Mouse (Mus musculus) adrenal gland, postnatal 25 days (tissue): ENCODE measurements around the gene Calm1. TPM values are rescaled to one million over a fixed set of nuclear protein-coding genes. Genes with fewer than 3 reads are reported as not detected.
"Not testable (repeated sequence)": the region's sequence is repeated elsewhere in the genome, so short reads cannot be mapped to it uniquely, and the experiment has no call there.

Experiments
- DNase-seq: peaks from one replicate; pipeline ENCODE4 v3.0.0; 2021; ENCODE audit warnings: mixed read lengths
- long read RNA-seq: library from polyadenylated mRNA; stranded (forward); transcript quantifications from one replicate; pipeline ENCODE4 v2.0.0, GENCODE M21; 2021
- total RNA-seq: library from RNA; stranded (reverse); gene quantifications from 2 replicates; pipeline ENCODE4 v1.2.3, GENCODE M21; 2021

The Calm1 gene
- 302 and 339 TPM in 2 replicates for total RNA-seq
- long read RNA-seq, full-length matches to known transcripts = 669 of 708 reads
- long read RNA-seq, partial matches to known transcripts = 12 of 708 reads
- long read RNA-seq, other reads (novel, unspliced or antisense) = 27 of 708 reads

- DNase-seq = peak; percentile 96
These were observed at the start of gene Calm1 for GRCm38 (mm10) chr12:100198967-100199660. Gene Calm1, plus strand, starts transcription at chr12:100199435.

DNA sequence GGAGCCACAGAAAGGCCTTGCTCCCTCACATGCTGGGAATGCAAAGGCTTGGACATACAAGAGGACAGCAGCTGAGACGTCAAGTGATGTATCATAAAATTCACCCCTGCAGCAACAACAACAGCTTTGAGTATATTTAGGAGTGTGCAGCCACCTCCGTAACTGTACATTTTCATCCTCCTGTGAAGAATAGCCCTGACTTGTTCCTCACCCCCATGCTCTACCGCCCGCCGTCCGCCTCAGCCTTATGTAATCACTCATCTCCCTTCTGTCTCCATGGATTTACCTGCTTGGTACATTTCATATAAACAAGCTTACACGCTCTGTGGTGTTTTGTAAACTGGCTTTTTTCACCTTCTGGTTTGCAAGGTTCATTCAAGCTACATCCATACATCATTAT is 46.8 kb upstream of the Calm1 start:
- DNase-seq = no peak

- peak; percentile 80 for DNase-seq
These were observed 39.8 kb upstream of the Calm1 start, which contains the start of gene Nrde2 for GRCm38 (mm10) chr12:100159261-100159975. Gene Nrde2, minus strand, starts transcription at chr12:100159653.

GRCm38 (mm10) chr12:100164991-100165500 is 34.2 kb upstream of the Calm1 start:
- no peak for DNase-seq

DNA sequence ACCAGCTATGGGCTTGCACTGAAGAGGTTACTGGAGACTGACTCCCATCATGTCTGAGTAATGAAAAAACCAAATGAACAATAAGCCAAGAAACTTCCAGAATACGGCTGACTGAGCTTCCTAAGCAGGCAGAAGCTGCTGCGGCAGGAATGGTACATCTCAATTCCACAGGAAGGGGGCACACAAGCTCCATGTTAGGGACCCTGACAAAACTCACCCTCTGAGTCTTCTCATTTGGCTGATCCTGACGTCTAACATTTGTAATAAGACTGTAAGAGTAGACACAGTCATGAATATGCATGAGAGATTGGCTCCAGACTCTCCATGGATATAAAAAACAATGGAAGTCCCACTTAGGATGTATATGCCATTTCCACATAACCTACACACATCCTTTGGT is 33.1 kb upstream of the Calm1 start:
- no peak for DNase-seq

- DNase-seq = no peak
These were observed 32.3 kb upstream of the Calm1 start for GRCm38 (mm10) chr12:100166939-100167338.

DNA sequence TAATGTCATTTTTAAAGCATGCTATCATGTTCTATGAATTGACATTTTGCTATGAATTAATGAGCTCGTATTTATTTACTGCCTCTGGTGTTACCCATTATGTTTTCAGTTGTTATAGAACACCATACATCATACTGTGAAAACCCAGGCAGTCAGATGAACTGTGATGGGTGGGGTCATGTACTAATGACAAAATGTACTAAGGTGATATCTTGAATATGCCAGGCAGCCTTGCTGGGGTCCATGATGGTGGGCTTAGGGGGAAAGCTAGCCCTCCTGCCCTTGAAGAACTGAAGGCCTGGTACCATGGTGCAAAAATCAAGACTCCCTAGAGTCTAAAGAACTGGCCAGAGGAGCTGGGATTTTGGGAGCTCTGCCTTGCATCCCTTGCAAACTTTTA is 31.7 kb upstream of the Calm1 start:
- no peak for DNase-seq

DNA sequence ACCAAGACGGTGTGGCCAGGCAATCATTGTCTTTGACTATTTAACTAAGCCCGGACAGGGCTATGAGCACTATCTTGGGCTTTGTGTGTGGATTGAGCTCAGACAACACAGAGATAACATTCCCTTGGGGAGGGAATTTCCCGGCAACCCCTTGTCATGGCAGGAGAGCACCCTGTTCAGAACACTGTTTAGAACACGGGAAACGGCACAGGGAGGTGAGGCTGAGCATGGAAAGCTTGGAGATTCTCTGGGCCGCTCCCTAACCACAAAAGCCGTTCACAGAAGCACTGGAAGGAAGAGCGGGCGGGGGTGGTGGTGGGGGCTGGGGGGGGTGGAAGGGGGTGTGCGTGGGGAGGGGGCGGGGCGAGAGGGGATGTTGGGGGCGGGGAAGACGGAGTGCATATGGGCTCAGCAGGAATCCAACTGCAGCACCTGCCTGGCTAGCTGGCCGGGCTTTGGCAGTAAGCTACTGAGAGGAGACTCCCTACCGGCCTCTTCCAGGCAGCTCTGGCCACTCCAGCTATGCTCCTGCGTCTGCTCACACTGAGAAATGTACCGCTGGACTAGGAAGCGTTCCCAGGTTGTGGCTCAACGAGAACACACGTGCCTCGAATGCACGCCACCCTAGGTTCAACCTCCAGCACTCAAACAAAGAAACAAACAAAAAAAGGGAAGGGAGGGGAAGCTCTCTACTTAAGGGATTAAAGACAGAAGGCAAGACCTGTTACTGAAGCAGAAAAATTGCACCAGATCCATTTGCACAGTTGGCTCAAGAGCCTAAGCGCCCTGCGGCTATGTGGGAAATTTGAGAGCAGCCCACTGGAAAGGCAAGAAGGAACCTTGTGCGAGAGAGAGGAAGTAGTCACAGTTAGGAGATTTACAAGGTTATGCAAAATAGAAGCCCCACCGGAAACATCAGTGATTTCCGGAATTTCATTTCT is 31.0 kb upstream of the Calm1 start:
- peak; percentile 30 for DNase-seq

GRCm38 (mm10) chr12:100172481-100172880 is 26.8 kb upstream of the Calm1 start:
- DNase-seq = no peak

- no peak for DNase-seq
These were observed 22.7 kb upstream of the Calm1 start for GRCm38 (mm10) chr12:100176469-100177056.

GRCm38 (mm10) chr12:100178898-100179440 is 20.3 kb upstream of the Calm1 start:
- no peak for DNase-seq

- no peak for DNase-seq
These were observed 18.4 kb upstream of the Calm1 start for GRCm38 (mm10) chr12:100180802-100181201.

DNA sequence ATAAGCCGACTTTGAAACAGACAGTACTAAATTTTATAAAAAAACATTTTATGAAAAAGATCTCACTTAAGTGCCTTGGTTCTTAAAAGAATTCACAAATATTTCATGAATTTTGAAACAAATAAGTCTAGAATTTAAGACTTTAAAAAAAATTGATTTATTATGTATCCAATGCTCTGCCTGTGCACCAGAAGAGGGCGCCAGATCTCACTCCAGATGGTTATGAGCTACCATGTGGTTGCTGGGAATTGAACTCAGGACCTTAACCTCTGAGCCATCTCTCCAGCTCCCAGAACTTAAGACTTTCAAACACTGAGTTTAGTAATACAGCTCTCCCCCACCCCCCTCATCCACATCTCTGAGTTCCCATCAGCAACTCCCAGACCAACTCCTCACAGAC is 16.6 kb upstream of the Calm1 start:
- DNase-seq = no peak

- DNase-seq = no peak
These were observed 15.3 kb upstream of the Calm1 start for GRCm38 (mm10) chr12:100183970-100184369.

DNA sequence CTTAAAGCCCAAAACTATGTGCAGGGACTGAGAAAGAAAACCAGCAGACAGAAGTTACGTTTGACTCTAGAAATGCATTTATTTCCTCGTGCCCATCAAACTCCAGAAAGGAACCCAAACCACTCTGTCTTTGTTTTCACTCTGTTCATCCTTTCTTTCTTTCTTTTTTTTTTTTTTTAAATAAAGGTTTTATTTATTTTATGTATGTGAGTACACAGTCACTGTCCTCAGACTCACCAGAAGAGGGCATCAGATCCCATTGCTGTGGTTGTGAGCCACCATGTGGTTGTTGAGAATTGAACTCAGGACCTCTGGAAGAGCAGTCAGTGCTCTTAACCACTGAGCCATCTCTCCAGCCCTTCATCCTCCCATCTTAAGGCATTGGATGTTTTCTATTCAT is 14.3 kb upstream of the Calm1 start:
- not testable (repeated sequence) for DNase-seq

- no peak for DNase-seq
These were observed 13.3 kb upstream of the Calm1 start for GRCm38 (mm10) chr12:100185897-100186296.

- DNase-seq = no peak
These were observed 12.9 kb upstream of the Calm1 start for GRCm38 (mm10) chr12:100186376-100186775.

DNA sequence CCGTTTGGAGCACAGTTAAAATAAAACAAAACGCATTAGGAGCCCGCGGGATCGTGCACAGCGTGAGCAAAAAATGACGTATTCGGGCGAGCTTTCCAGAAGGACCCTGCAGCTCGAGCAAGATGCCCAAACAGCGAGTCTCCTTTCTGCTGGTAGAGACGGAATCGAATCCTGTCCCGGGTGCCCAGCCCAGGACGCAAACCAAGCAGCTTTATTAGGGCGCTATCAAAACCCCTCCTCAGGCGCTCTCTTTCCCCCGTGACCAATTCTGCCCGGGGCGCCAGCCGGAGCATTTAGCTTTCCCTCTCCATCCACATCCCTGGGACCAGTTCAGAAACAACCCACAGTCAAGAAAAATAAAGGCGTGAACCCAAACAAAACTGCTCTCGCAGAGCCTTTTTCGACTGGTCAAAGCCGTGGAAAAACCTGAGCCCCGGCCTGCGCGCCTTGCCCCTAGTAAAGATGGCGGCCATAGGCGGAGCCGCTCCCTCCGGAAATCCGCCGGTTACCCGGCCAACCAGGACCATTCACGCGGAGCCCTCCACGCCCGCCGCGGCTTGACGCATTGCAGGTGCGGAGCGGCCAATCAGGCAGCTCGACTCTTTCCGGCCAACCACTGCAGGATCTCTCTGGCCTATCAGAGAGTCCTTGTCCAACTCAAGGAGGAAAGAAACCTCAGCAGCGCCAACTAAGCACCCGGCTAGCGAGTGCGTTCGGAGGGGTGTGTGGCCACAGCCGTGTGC is 12.1 kb upstream of the Calm1 start:
- DNase-seq = peak; percentile 98

GRCm38 (mm10) chr12:100187756-100188430 is 11.3 kb upstream of the Calm1 start:
- DNase-seq = no peak

DNA sequence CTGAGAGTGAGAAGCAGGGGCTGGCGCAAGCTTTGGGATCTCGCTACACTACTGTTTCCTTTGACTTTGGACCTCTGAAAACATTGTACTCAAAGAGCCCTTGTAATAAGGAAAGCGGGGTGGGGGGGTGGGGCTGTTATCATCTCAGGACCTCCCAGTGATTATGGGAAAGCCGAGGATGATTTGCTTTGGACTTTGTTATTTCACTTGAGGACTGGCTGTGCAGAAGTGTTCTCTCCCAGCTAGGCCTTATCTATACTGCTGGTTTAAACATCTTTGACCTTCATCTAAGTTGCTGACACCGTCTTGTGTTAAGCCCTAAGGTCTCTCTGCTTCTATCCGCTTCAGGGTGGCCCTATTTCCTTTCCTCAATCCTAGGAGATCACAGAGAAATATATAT is 8.4 kb upstream of the Calm1 start:
- no peak for DNase-seq
